Mouse (Mus musculus) stomach, embryonic 15.5 days (tissue): ENCODE data around the gene Tmcc3. TPM values are rescaled to one million over a fixed set of nuclear protein-coding genes. Genes with fewer than 3 reads are reported as not detected.

Experiments used
- ATAC-seq: fragments of 200-750 bp; cut with Nextera tagmentation; 2 replicates; pipeline ENCODE4 v1.8.0; 2017; ENCODE audit warnings: low read depth, moderate number of reproducible peaks, moderate TSS enrichment; ENCODE audit not compliant: insufficient read depth, low FRiP score
- H3K27ac ChIP-seq: fragments of 300-500 bp; sonication (generic); 2 replicates; pipeline ENCODE4 v1.5.1; 2015; ENCODE audit warnings: mild to moderate bottlenecking, inconsistent platforms
- H3K27me3 ChIP-seq: fragments of 300-500 bp; sonication (generic); replicated peaks from 2 replicates; pipeline ENCODE4 v1.6.1; 2015; ENCODE audit warnings: inconsistent platforms
- H3K36me3 ChIP-seq: fragments of 300-500 bp; sonication (generic); 2 replicates; pipeline ENCODE4 v1.6.1; 2015; ENCODE audit warnings: inconsistent platforms
- H3K4me1 ChIP-seq: fragments of 300-500 bp; sonication (generic); 2 replicates; pipeline ENCODE4 v1.6.1; 2015; ENCODE audit warnings: inconsistent platforms
- H3K4me2 ChIP-seq: fragments of 300-500 bp; sonication (generic); 2 replicates; pipeline ENCODE4 v1.6.1; 2015; ENCODE audit warnings: mild to moderate bottlenecking, inconsistent platforms
- H3K4me3 ChIP-seq: fragments of 300-500 bp; sonication (generic); replicated peaks from 2 replicates; pipeline ENCODE4 v1.5.1; 2015; ENCODE audit warnings: inconsistent platforms
- H3K9ac ChIP-seq: fragments of 300-500 bp; sonication (generic); 2 replicates; pipeline ENCODE4 v1.6.1; 2015; ENCODE audit warnings: inconsistent platforms
- H3K9me3 ChIP-seq: fragments of 300-500 bp; sonication (generic); 2 replicates; pipeline ENCODE4 v1.6.1; 2016; ENCODE audit warnings: inconsistent platforms
- WGBS: fragments of 180-500 bp; shearing (Covaris S2); methylation state at CpG from one replicate; pipeline ENCODE4 v1.1.7; 2015; 5-methylcytosine and 5-hydroxymethylcytosine counted together
- polyA plus RNA-seq: library from polyadenylated mRNA; unstranded; fragments of >200 nt; fragmentation: Nextera tagmentation; extraction: Ambion mirVana; gene quantifications from 2 replicates; pipeline ENCODE4 v1.2.1, GENCODE M21; 2015

Gene Tmcc3
- polyA plus RNA-seq, 1 experiment from 2014 or later: 9.9 TPM

DNA sequence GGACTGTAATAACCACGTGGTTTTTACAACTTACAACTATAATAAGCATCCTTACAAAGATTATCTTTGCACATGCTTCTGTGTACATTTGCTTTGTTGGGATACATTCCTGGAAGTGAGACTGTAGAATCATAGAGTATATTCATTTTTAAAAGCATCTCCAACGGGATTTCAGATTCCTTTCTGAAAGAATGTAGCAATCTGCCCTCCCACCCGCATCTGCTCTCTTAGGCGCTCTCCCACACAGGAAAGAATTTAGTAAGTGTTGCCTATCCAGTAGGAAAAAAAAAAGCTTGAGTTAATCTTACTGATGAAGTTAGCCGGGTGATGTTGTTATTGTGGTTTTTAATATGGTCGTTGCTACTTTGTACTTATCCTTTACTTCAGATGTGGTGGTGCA is 97.9 kb downstream of the Tmcc3 start:
- WGBS: 64% methylated on average over 6 of the region's 6 CpGs
- Histone ChIP-seq H3K27ac (no peak overlapping the region), H3K27me3 (no peaks in the 10 kb centered on the region), H3K9ac (no peak overlapping the region), H3K4me2 (no peak overlapping the region), H3K4me3 (no peak overlapping the region), H3K4me1 (peaks cover 9% of the 10 kb centered on the region; the same call in 1 of the 2 replicates), H3K36me3 (no peaks in the 10 kb centered on the region), H3K9me3 (no peaks in the 10 kb centered on the region)
- ATAC-seq: no peak

DNA sequence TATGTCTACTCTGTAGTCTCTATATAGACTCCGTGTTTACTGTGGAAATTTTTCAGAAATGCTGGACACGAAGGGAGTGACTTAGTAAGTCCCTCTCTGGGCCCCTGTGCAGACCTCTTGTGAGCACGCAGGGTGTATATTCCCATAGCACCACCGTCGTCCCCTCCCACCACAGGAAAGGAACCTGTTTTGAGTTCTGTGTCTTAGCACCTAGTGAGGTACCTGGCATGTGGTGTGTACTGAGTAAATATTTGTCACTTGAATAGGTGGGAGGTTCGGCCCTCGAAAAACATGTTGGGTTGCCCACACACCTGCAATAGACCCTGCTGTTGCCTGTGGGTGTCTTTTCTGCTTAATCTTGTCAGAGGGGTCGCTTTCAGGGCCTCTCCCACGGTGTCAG is 99.8 kb downstream of the Tmcc3 start:
- Histone ChIP-seq H3K4me2 (no peak overlapping the region), H3K9me3 (no peaks in the 10 kb centered on the region), H3K4me3 (no peak overlapping the region), H3K27ac (no peak overlapping the region), H3K36me3 (no peaks in the 10 kb centered on the region), H3K9ac (no peak overlapping the region), H3K4me1 (peaks cover 17% of the 10 kb centered on the region), H3K27me3 (no peaks in the 10 kb centered on the region)
- ATAC-seq: no peak
- WGBS: 66% methylated on average over 9 of the region's 9 CpGs

DNA sequence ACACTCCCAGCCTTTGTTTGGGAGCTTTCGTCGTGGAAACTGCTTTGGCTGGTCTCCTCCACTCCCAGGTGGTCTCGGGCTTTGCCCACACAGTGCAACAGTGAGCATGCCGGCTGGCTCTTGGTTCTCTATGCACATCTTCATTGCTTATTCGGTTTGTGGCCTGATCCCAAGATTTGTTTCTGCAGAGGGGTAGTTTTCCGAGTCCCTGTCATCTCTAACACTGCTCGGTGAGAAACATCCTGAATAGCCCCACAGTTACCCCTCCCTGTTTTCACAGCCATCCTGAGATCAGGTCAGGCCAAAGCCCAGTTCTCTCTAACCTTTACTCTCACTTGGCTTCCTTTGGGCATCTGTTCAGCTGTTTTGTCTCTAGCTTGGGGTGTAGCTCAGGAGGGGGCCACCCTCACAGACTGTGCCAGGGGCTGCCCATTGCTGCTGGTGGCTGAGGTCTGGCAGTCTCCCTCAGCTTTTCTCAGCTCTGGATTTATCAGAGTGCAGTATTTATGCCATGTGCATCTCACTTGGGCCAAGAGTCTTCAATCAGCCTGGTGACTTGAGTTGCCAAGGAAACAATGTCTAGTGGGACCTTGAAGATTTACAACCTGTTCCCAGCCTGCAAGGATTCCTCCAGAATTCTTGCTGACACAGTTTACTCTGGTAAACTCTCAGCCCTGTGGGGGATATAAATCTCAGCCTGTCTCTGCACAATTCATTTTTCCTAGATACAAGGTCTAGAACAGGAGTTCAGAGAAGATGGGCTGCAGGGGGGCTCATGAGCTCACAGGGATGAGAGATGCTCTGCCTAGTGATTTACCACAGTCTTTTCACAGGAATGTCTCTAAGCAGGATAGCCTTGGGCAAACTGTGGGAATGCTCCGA is 102.3 kb downstream of the Tmcc3 start:
- WGBS: 38% methylated on average over 8 of the region's 8 CpGs
- Histone ChIP-seq H3K9me3 (no peaks in the 10 kb centered on the region), H3K9ac (no peak overlapping the region), H3K4me3 (no peak overlapping the region), H3K36me3 (no peaks in the 10 kb centered on the region), H3K27me3 (no peaks in the 10 kb centered on the region), H3K27ac (0 out of 2 replicates have a peak overlapping the region, but pooled peaks have one; percentile 48), H3K4me2 (no peak overlapping the region), H3K4me1 (peaks cover 20% of the 10 kb centered on the region)
- ATAC-seq: no peak

GRCm38 (mm10) chr10:94415950-94416844 is 104.4 kb downstream of the Tmcc3 start:
- Histone ChIP-seq H3K4me3 (no peak overlapping the region), H3K27ac (no peak overlapping the region)

DNA sequence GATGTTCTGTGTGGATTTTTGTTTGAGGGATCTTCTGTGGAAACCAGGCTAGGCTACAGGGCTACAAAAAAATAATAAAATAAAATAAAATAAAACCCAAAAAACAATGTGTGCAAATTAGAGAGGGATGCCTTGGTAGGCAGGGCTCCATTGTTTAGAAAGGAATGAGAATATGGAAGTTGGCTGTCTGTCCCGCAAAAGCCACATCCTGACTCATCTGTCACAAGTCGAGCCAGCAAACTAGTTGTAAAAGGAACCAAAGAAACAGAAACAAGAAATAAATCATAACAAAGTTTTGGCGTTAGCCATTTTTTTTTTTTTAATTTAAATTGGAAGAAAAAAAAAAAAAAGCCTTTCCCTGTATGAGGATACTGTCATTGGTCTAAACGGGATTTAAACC is 105.9 kb downstream of the Tmcc3 start:
- no peaks in the 10 kb centered on the region for H3K36me3 ChIP-seq
- ATAC-seq: no peak
- no peaks in the 10 kb centered on the region for H3K9me3 ChIP-seq
- peaks cover 20% of the 10 kb centered on the region for H3K4me1 ChIP-seq
- no peak overlapping the region for H3K4me3 ChIP-seq
- no peaks in the 10 kb centered on the region for H3K27me3 ChIP-seq
- WGBS: 51% methylated on average over 4 of the region's 4 CpGs
- no peak overlapping the region for H3K4me2 ChIP-seq
- no peak overlapping the region for H3K27ac ChIP-seq
- no peak overlapping the region for H3K9ac ChIP-seq

More at GRCm38 (mm10) chr10:94415950-94416844, 104.4 kb downstream of the Tmcc3 start:
- H3K9me3 ChIP-seq: no peaks in the 10 kb centered on the region
- H3K4me2 ChIP-seq: peak overlapping the region; percentile 31
- no peak overlapping the region for H3K9ac ChIP-seq
- peaks cover 20% of the 10 kb centered on the region for H3K4me1 ChIP-seq
- 31% methylated on average over 22 of the region's 22 CpGs for WGBS
- no peaks in the 10 kb centered on the region for H3K27me3 ChIP-seq
- no peak for ATAC-seq
- no peaks in the 10 kb centered on the region for H3K36me3 ChIP-seq

DNA sequence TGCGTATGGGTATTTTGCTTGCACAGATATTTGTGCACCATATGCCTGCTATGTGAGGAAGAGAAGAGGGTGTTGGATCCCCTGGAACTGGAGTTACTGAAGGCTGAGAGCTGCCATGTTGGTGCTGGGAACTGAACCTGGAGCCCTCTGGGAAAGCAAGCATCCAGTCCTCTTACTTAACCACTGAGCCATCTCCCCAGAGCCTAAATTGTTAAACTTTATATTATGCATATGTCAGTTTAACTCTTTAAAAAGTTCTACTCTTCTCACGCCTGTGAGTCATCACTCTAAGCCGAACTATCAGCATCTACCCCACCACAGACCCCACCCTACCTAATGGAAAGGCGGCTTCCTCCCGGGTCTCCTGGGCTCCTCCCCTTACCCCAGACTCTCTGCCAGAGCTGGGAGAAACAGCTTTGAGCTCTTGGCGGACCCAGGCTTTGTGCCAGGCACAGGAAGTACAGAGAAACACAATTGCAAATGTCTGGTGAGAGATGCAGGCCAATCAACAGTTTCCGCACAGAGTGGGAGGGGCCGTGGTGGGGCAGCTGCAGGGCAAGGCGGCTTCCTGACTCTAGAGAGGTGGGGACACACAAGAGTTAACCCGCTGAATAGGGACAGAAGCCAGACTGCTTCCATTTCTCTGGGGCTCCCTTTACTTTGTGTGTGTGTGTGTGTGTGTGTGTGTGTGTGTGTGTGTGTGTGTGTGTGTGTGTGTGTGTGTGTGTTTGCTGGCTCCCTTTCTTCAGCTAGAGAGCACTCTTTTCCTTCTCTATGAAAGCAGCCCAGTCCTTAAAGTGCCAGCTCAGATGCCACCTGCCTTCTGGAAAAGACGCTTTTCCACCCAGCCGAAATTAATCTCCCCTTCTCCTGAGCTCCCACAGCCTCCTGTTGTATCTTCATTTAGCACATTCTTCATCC is 114.5 kb downstream of the Tmcc3 start:
- peak overlapping the region; percentile 21; the same call in 1 of the 2 replicates for H3K4me2 ChIP-seq
- H3K27me3 ChIP-seq: no peaks in the 10 kb centered on the region

GRCm38 (mm10) chr10:94426921-94427270 is 115.1 kb downstream of the Tmcc3 start:
- Histone ChIP-seq H3K4me2 (no peak overlapping the region), H3K4me3 (no peak overlapping the region), H3K9ac (no peak overlapping the region), H3K9me3 (no peaks in the 10 kb centered on the region), H3K27me3 (no peaks in the 10 kb centered on the region), H3K4me1 (0 out of 2 replicates have a peak, but pooled peaks cover 3% of the 10 kb centered on the region), H3K36me3 (no peaks in the 10 kb centered on the region), H3K27ac (0 out of 2 replicates have a peak overlapping the region, but pooled peaks have one; percentile 54)
- WGBS: 79% methylated on average over 15 of the region's 15 CpGs
- ATAC-seq: no peak

More for the DNA sequence above, 114.5 kb downstream of the Tmcc3 start:
- peak overlapping the region; percentile 54; the same call in 1 of the 2 replicates for H3K27ac ChIP-seq
- peak; percentile 89 for ATAC-seq
- H3K36me3 ChIP-seq: no peaks in the 10 kb centered on the region
- H3K9me3 ChIP-seq: no peaks in the 10 kb centered on the region
- H3K4me3 ChIP-seq: no peak overlapping the region
- H3K4me1 ChIP-seq: 0 out of 2 replicates have a peak, but pooled peaks cover 3% of the 10 kb centered on the region
- H3K9ac ChIP-seq: no peak overlapping the region
- WGBS: 41% methylated on average over 12 of the region's 12 CpGs

GRCm38 (mm10) chr10:94428186-94428942 is 116.6 kb downstream of the Tmcc3 start:
- Histone ChIP-seq H3K9me3 (no peaks in the 10 kb centered on the region), H3K4me3 (no peak overlapping the region), H3K4me1 (0 out of 2 replicates have a peak, but pooled peaks cover 3% of the 10 kb centered on the region), H3K27me3 (no peaks in the 10 kb centered on the region), H3K36me3 (no peaks in the 10 kb centered on the region), H3K4me2 (no peak overlapping the region), H3K9ac (no peak overlapping the region), H3K27ac (no peak overlapping the region)
- no peak for ATAC-seq
- WGBS: 65% methylated on average over 12 of the region's 12 CpGs

- ATAC-seq: no peak
- Histone ChIP-seq H3K36me3 (no peaks in the 10 kb centered on the region), H3K4me3 (no peak overlapping the region), H3K4me2 (no peak overlapping the region), H3K27me3 (no peaks in the 10 kb centered on the region), H3K9me3 (no peaks in the 10 kb centered on the region), H3K4me1 (0 out of 2 replicates have a peak, but pooled peaks cover 3% of the 10 kb centered on the region), H3K9ac (no peak overlapping the region), H3K27ac (no peak overlapping the region)
- 69% methylated on average over 6 of the region's 6 CpGs for WGBS
Observed at GRCm38 (mm10) chr10:94430566-94430965, 118.8 kb downstream of the Tmcc3 start.

- whole genome bisulfite sequencing: 53% methylated on average over 5 of the region's 5 CpGs
- Histone ChIP-seq H3K27me3 (no peaks in the 10 kb centered on the region), H3K4me2 (no peak overlapping the region), H3K27ac (no peak overlapping the region), H3K4me1 (no peaks in the 10 kb centered on the region), H3K9ac (no peak overlapping the region), H3K9me3 (no peaks in the 10 kb centered on the region), H3K36me3 (no peaks in the 10 kb centered on the region), H3K4me3 (no peak overlapping the region)
- ATAC-seq: no peak
Observed at GRCm38 (mm10) chr10:94432933-94433332, 121.2 kb downstream of the Tmcc3 start.
